Mouse (Mus musculus) embryonic facial prominence, embryonic 12.5 days (tissue): ENCODE results near the gene Ryr3. TPM values are rescaled to one million over a fixed set of nuclear protein-coding genes. Genes with fewer than 3 reads are reported as not detected.

ENCODE experiments used
- ATAC-seq: fragments of 200-750 bp; cut with Nextera tagmentation; 2 replicates; pipeline ENCODE4 v1.8.0; 2017; ENCODE audit not compliant: insufficient number of reproducible peaks, insufficient read depth, low FRiP score, low TSS enrichment
- H3K27ac ChIP-seq: fragments of 300-500 bp; sonication (generic); 2 replicates; pipeline ENCODE4 v1.5.1; 2016; ENCODE audit warnings: mild to moderate bottlenecking
- H3K27me3 ChIP-seq: fragments of 300-500 bp; sonication (generic); 2 replicates; pipeline ENCODE4 v1.6.1; 2016; ENCODE audit warnings: mild to moderate bottlenecking, moderate library complexity
- H3K36me3 ChIP-seq: fragments of 300-500 bp; sonication (generic); 2 replicates; pipeline ENCODE4 v1.6.1; 2016; ENCODE audit warnings: mild to moderate bottlenecking
- H3K4me1 ChIP-seq: fragments of 300-500 bp; sonication (generic); 2 replicates; pipeline ENCODE4 v1.6.1; 2016
- H3K4me2 ChIP-seq: fragments of 300-500 bp; sonication (generic); replicated peaks from 2 replicates; pipeline ENCODE4 v1.6.1; 2016; ENCODE audit warnings: mild to moderate bottlenecking, moderate library complexity
- H3K4me3 ChIP-seq: fragments of 300-500 bp; sonication (generic); 2 replicates; pipeline ENCODE4 v1.5.1; 2016; ENCODE audit warnings: mild to moderate bottlenecking
- H3K9ac ChIP-seq: fragments of 300-500 bp; sonication (generic); 2 replicates; pipeline ENCODE4 v1.6.1; 2016; ENCODE audit warnings: mild to moderate bottlenecking, moderate library complexity
- H3K9me3 ChIP-seq: fragments of 300-500 bp; sonication (generic); 2 replicates; pipeline ENCODE4 v1.6.1; 2016; ENCODE audit warnings: mild to moderate bottlenecking, moderate library complexity
- WGBS: fragments of 180-500 bp; shearing (Covaris S2); methylation state at CpG from one replicate; pipeline ENCODE4 v1.1.7; 2016; 5-methylcytosine and 5-hydroxymethylcytosine counted together
- polyA plus RNA-seq: library from polyadenylated mRNA; unstranded; fragments of >200 nt; fragmentation: Nextera tagmentation; extraction: Ambion mirVana; gene quantifications from 2 replicates; pipeline ENCODE4 v1.2.1, GENCODE M21; 2016

Gene Ryr3
- polyA plus RNA-seq, 1 experiment from 2014 or later: 1.0 TPM

DNA sequence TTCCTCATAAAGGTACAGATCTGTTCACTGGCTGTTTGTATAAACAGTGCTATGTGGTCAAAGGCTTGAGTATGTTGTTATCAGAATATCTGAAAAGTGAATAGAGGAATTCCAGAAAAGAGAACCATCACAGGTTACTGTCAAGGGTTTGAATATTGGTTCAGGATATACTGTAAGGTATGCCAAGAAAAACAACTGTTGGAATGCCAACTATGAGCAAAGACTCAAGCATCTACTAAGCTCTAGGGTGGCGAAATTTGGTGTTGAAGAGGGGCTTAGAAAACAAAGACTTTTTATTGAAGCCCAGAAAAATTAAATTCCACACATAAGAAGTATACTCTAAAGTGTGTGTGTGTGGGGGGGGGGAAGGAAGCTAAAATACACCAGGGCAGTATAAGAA is 198.6 kb downstream of the Ryr3 start:
- Histone ChIP-seq H3K36me3 (no peaks in the 10 kb centered on the region), H3K27ac (no peak overlapping the region), H3K4me2 (no peak overlapping the region), H3K4me3 (no peak overlapping the region), H3K27me3 (no peaks in the 10 kb centered on the region), H3K9ac (no peak overlapping the region), H3K9me3 (no peaks in the 10 kb centered on the region), H3K4me1 (no peaks in the 10 kb centered on the region)
- WGBS: 63% methylated on average over 1 of the region's 1 CpGs
- no peak for ATAC-seq

DNA sequence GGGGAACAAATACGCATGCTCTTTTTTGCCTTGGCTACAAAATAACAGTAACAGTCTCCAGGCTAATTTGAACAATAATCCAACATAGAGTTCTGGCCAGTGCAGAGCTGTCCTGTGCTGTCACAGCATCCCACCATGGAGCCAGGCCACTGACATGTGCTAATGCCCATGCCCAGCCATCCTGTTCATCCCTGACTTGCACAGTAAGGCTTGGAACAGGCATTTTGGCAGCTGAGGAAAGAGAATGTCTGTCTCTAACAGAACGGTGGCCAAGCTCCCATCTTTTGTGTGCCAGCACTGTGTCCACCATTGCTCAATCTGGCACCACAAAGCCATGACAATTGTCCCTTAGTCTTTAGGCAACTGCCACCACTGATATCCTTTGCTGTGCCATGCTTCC is 200.7 kb downstream of the Ryr3 start:
- Histone ChIP-seq H3K27ac (no peak overlapping the region), H3K36me3 (no peaks in the 10 kb centered on the region), H3K4me3 (no peak overlapping the region), H3K4me2 (no peak overlapping the region), H3K9me3 (no peaks in the 10 kb centered on the region), H3K4me1 (no peaks in the 10 kb centered on the region), H3K27me3 (no peaks in the 10 kb centered on the region), H3K9ac (no peak overlapping the region)
- WGBS: 73% methylated on average over 2 of the region's 2 CpGs
- no peak for ATAC-seq

DNA sequence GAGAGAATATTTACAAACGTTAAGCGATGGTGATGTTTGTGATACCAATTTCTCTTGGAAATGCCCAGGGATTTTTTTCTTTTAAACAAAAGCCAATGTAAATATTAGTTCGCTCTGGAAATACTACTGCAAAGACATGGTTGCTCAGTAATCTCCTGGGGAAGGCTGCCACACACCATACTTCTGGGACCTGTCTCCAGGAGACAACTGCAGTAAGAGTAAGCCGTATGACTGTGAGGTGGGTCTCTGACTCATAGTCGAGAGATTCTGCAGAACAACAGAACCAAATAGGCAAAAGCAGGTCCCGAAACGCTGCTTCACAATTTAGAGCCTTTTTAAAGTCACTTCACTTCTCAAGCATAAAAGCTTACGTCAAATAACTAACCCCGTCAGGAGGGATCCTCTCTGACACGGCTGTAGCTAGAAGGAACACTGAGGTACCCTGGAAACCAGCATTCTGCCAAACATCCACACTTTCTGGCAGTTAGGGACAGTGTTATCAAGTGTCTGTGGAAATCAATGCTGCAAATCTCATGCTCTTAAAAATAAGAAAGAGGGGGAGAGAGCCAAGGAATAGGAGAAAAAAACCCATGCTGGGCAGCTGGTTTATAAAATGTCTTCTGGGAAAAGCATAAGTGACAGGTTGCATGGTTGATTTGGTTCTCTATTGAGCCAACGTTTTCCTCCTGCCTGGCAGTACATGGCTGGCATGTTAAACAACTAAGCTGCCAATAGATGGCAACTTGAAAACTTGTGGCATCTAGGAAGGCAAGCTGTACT is 207.7 kb downstream of the Ryr3 start:
- ATAC-seq: no peak
- WGBS: 80% methylated on average over 11 of the region's 11 CpGs
- no peaks in the 10 kb centered on the region for H3K4me1 ChIP-seq

DNA sequence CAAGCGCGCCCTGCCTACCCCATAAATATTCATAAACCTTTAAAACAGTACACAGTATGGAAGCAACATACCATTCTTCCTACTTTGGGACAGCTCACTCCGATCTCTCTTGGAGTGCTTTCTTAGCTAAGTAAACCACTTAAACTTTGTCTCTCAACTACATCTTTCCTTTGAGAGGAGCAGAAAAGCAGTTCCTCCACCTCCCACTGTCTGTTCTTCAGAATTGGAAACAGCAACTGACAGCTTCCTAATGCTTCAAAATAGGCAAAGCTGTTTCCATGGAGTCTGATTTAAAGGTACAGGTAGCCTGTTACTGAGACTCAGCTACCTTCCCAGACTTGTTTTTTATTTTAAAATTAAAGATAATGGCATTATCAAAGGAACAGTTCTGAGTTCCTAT is 218.4 kb downstream of the Ryr3 start:
- Histone ChIP-seq H3K36me3 (no peaks in the 10 kb centered on the region), H3K4me1 (no peaks in the 10 kb centered on the region), H3K4me3 (no peak overlapping the region), H3K4me2 (no peak overlapping the region), H3K27me3 (no peaks in the 10 kb centered on the region), H3K27ac (no peak overlapping the region), H3K9me3 (no peaks in the 10 kb centered on the region), H3K9ac (no peak overlapping the region)
- ATAC-seq: no peak
- 81% methylated on average over 3 of the region's 3 CpGs for WGBS

More for the DNA sequence above, 207.7 kb downstream of the Ryr3 start:
- Histone ChIP-seq H3K27ac (no peak overlapping the region), H3K9me3 (no peaks in the 10 kb centered on the region), H3K4me2 (no peak overlapping the region), H3K27me3 (no peaks in the 10 kb centered on the region), H3K9ac (no peak overlapping the region), H3K4me3 (no peak overlapping the region), H3K36me3 (no peaks in the 10 kb centered on the region)

DNA sequence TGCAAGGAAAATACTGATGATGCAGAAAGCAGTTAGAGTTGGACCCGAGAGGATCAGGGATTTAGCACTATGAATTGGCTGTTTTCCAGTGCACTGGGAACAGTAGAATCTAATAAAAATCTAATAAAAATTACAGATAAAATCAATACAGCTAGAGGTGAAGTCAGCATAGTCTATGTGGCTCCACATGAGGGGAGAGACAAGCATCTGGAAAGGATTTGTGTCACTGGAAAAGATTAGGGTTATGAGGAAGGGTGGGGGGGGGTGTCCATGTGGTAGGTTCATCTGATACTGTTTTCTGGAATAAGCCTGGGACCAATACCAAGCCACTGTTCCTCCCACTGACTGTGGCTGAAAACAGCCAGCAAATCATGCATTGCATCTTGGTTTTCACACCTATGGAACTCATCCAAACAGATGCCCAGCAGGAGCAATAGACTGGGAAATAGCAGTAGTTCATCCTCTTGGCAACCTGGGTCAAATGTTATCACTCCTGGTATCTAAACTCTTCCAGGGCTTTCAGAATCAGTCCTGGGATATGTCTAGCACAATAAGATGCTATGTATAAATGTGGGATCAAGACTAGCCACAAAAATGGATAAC is 233.9 kb downstream of the Ryr3 start:
- Histone ChIP-seq H3K9ac (no peak overlapping the region), H3K4me2 (no peak overlapping the region), H3K27me3 (no peaks in the 10 kb centered on the region), H3K27ac (no peak overlapping the region), H3K36me3 (no peaks in the 10 kb centered on the region), H3K4me1 (peaks cover 5% of the 10 kb centered on the region; the same call in 1 of the 2 replicates), H3K9me3 (no peaks in the 10 kb centered on the region), H3K4me3 (no peak overlapping the region)
- 0 out of 2 replicates have a peak, but pooled peaks have one; percentile 35 for ATAC-seq
- 41% methylated on average over 1 of the region's 1 CpGs for WGBS

DNA sequence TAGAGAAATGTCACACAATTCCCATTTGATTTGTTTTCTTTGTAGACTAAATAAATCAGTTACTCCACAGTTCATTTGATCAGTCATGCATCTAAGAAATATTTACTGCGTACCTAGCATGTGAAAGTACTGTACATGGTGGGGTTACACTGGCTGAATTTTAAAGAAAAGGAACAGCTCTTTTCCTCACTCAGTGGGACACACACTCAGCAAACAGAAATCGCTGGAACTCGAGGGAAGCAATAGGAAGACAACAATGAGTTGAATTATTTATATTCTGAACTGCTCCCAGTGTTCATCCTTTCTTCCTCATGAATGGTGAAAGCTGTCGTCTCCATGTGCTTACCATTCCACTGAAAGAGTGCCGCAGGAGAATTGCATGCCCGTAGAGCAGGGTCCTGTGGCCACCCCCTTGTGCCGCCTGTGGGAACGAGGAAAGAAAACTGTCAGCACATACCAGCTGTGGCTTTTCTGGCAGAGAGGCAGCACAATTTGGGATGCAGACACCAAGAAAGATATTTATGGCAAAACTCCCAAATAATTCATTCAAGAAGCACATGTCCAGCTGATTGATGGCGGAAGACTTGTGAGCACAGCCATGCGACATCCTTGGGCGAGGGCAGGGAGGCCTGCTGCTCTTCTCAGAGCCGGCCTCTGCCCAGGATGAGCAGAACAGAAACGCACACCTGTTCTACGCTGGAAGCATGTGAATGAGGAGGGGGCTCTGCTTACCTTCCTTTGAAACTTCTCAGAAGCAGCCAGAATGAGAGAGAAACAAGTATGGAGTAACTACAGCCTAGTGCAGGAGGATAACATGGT is 249.9 kb downstream of the Ryr3 start:
- no peak for ATAC-seq
- 85% methylated on average over 14 of the region's 14 CpGs for WGBS
- Histone ChIP-seq H3K27ac (no peak overlapping the region), H3K4me1 (no peaks in the 10 kb centered on the region), H3K9me3 (no peaks in the 10 kb centered on the region), H3K4me3 (no peak overlapping the region), H3K36me3 (no peaks in the 10 kb centered on the region), H3K9ac (no peak overlapping the region), H3K4me2 (no peak overlapping the region), H3K27me3 (no peaks in the 10 kb centered on the region)

DNA sequence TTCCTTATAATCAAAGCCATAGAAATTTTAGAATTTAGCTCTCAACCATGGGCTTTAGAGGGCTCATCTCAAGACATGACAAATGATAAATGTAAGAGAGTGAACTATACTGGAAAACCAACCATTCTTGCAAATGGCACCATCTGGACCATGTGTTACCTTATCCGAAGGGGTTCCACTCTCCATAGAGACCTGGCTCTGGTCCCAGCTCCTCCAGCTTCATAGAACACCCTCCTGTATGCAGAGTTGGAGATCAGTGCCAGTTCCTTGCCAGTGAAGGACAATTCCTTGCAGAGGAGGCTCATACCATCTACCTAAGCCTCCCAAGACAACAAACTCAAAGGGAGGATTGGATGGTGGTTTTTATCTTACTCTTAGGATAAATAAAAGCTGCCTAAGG is 268.0 kb downstream of the Ryr3 start:
- H3K36me3 ChIP-seq: no peaks in the 10 kb centered on the region
- H3K9ac ChIP-seq: no peak overlapping the region
- H3K27me3 ChIP-seq: no peaks in the 10 kb centered on the region
- no peak for ATAC-seq
- no peaks in the 10 kb centered on the region for H3K9me3 ChIP-seq
- no peak overlapping the region for H3K4me3 ChIP-seq
- 70% methylated on average over 1 of the region's 1 CpGs for WGBS
- no peak overlapping the region for H3K4me2 ChIP-seq
- H3K27ac ChIP-seq: no peak overlapping the region
- no peaks in the 10 kb centered on the region for H3K4me1 ChIP-seq

DNA sequence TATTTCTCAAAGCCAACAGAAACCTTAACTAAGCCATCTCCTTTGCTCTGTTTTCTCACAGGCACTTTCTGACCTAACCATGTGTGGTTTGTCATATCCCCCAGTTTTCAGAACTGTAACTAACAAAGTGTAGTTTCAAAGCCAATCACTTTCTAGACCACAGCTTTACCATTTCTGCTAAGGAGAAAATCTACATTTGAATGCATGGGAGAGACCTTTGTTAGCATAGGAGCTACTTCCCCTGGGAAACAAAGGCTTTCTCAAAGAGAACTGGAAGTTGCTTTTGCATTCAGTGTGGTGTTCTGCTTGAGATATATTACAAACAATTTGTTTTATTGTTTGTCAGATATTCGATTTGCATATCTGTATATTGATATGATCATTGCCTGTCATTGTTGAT is 285.1 kb downstream of the Ryr3 start:
- H3K4me1 ChIP-seq: no peaks in the 10 kb centered on the region
- no peak for ATAC-seq
- no peak overlapping the region for H3K4me2 ChIP-seq
- no peak overlapping the region for H3K27ac ChIP-seq
- no peaks in the 10 kb centered on the region for H3K27me3 ChIP-seq
- no peak overlapping the region for H3K9ac ChIP-seq
- H3K36me3 ChIP-seq: no peaks in the 10 kb centered on the region
- no peak overlapping the region for H3K4me3 ChIP-seq
- H3K9me3 ChIP-seq: no peaks in the 10 kb centered on the region
- 71% methylated on average over 1 of the region's 1 CpGs for WGBS

DNA sequence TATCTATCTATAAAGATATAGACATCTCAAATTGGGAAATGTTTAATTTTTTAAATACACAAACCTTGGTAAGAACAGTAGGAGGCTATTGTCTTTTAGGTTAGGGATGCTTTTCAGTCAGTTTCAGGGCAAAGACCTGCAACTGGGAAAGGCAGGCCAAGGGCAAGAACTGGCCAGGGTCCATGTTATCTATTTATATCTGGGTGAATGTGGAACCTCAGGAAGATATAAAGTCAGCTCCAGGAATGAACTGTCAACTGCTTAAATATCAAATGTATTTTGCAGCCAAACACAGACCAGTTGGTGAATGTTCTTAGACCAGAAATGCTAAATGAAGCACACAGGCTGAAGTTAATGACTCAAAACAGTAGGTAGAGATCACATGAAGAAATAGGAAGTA is 303.1 kb downstream of the Ryr3 start:
- H3K4me2 ChIP-seq: no peak overlapping the region
- no peaks in the 10 kb centered on the region for H3K9me3 ChIP-seq
- no peaks in the 10 kb centered on the region for H3K4me1 ChIP-seq

DNA sequence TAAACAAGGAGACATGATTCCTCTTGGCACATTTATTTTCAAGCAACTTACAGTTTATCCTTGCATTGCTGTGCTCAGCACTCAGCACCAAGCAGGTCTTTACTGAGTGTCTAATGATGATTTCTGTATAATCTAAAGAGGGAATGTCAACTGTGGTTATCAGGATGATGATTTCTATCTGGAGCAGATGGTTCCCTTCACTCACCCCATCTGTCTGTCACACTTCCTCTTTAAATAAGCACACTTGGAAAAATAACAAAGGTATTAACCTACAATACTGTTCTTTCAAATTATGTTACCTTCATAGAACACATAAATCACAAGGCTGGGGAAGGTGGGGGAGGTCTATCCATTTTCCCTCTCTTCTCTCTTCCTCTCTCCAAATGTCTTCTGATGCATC is 304.3 kb downstream of the Ryr3 start:
- Histone ChIP-seq H3K36me3 (no peaks in the 10 kb centered on the region), H3K9me3 (no peaks in the 10 kb centered on the region), H3K4me1 (no peaks in the 10 kb centered on the region), H3K4me2 (no peak overlapping the region), H3K27ac (no peak overlapping the region), H3K4me3 (no peak overlapping the region), H3K9ac (no peak overlapping the region), H3K27me3 (no peaks in the 10 kb centered on the region)
- no peak for ATAC-seq

More for the DNA sequence above, 303.1 kb downstream of the Ryr3 start:
- no peaks in the 10 kb centered on the region for H3K36me3 ChIP-seq
- no peak overlapping the region for H3K27ac ChIP-seq
- H3K9ac ChIP-seq: no peak overlapping the region
- ATAC-seq: no peak
- no peaks in the 10 kb centered on the region for H3K27me3 ChIP-seq
- H3K4me3 ChIP-seq: no peak overlapping the region

DNA sequence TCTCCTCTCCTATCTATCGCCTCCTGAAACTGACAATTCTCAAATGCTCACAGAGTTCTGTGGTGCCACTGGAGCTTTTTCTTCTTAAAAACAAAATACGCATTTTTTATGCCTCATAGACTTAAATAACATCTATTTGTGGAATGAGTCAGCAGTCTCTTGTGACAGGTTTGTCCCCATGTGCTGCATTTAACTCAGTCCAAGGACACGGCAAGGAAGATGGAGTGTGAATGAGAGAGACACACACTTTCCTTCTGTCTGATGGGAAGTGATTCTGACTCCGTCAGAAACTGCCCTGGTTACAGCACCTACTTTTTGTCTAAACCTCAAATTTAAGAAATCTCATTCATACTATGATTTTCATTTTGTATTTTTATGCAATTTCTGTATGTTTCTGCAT is 306.3 kb downstream of the Ryr3 start:
- Histone ChIP-seq H3K4me3 (no peak overlapping the region), H3K27me3 (no peaks in the 10 kb centered on the region), H3K27ac (no peak overlapping the region), H3K9me3 (no peaks in the 10 kb centered on the region), H3K4me1 (no peaks in the 10 kb centered on the region), H3K9ac (no peak overlapping the region), H3K4me2 (no peak overlapping the region), H3K36me3 (no peaks in the 10 kb centered on the region)
- ATAC-seq: no peak
- WGBS: 82% methylated on average over 4 of the region's 4 CpGs

DNA sequence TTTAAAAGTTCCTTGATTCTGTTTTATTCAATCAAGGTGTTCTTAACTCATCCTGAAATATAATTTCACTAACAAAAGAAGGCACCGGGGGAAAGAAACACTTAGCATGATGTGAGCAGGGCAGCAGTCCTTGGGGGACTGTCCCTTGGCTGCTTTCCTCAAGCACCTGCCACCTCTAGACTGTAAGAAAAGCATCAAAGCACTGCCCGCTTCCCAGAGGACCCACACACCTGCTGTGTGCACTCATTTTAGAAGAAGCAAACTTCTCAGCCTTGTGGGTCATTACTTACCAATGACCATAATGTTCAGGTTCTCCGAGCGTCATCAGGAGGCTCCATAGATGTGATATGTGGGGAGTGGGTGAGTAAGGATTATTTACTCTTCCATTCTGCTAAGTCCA is 307.8 kb downstream of the Ryr3 start:
- Histone ChIP-seq H3K27me3 (no peaks in the 10 kb centered on the region), H3K4me3 (no peak overlapping the region), H3K4me1 (no peaks in the 10 kb centered on the region), H3K36me3 (no peaks in the 10 kb centered on the region), H3K9ac (no peak overlapping the region), H3K4me2 (no peak overlapping the region), H3K9me3 (no peaks in the 10 kb centered on the region), H3K27ac (no peak overlapping the region)
- WGBS: 78% methylated on average over 4 of the region's 4 CpGs
- no peak for ATAC-seq
